Mouse (Mus musculus) cerebellum, postnatal 10 days (tissue): Measurements from ENCODE around the gene Sox18.

Experiments
- DNase-seq, 2 experiments: peaks; one replicate each; pipeline ENCODE4 v3.0.0; 2021; ENCODE audit warnings: mixed read lengths in 2 of 2

The Sox18 gene

GRCm38 (mm10) chr2:181645666-181646065 is 25.8 kb downstream of the Sox18 start:
- DNase-seq = no peak

GRCm38 (mm10) chr2:181644361-181644760 is 27.1 kb downstream of the Sox18 start:
- peak; percentile 73 to 74 for DNase-seq

GRCm38 (mm10) chr2:181635865-181636264 is 35.6 kb downstream of the Sox18 start:
- no peak for DNase-seq

GRCm38 (mm10) chr2:181632624-181633023 is 38.8 kb downstream of the Sox18 start:
- peak; percentile 18 to 29 for DNase-seq

DNA sequence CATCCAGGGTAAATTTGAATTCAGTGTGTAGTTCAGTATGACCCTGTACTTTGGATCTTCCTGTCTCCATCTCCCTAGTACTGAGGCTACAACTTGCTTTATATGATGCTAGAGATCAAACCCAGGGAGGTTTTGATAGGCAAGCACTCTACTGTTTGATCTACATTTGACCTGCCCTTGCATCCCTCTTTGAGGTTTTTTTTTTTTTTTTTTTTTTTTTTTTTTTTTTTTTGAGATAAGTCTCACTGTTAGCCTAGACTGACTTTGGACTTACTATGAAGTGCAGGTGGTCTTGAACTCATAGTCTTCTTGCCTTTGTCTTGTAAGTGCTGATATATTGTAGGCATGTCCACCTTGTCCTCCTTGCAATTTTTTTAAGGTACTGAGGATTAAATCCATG is 43.0 kb downstream of the Sox18 start:
- no peak for DNase-seq

GRCm38 (mm10) chr2:181623401-181623800 is 48.0 kb downstream of the Sox18 start:
- DNase-seq = peak; percentile 59 to 60
